Mouse (Mus musculus): ENCODE results near the gene Zdhhc17. TPM values are rescaled to one million over a fixed set of nuclear protein-coding genes. Genes with fewer than 3 reads are reported as not detected.

Zdhhc17 gene
- polyA plus RNA-seq, 1 experiment from 2014 or later, result 34.9 TPM

GRCm38 (mm10) chr10:111026106-111026505 lies 16.2 kb upstream of the Zdhhc17 start:
- H3K9me3 ChIP-seq, result no peaks in the 10 kb centered on the region
- no peaks in the 10 kb centered on the region for H3K4me1 ChIP-seq (replicated peaks)
- WGBS, result 77% methylated on average over 6 of the region's 6 CpGs
- no peak overlapping the region for H3K4me3 ChIP-seq (replicated peaks)
- no peaks in the 10 kb centered on the region for H3K27me3 ChIP-seq
- no peak overlapping the region for H3K27ac ChIP-seq
- H3K4me2 ChIP-seq, result no peak overlapping the region
- no peak overlapping the region for H3K9ac ChIP-seq (replicated peaks)
- no peak for ATAC-seq (ENCODE audit: insufficient number of reproducible peaks, insufficient read depth, low FRiP score, low TSS enrichment, low read depth)
- H3K36me3 ChIP-seq, result no peaks in the 10 kb centered on the region

GRCm38 (mm10) chr10:111024746-111025145 lies 14.8 kb upstream of the Zdhhc17 start:
- no peak overlapping the region for H3K4me3 ChIP-seq (replicated peaks)
- no peak overlapping the region for H3K9ac ChIP-seq (replicated peaks)
- H3K27me3 ChIP-seq, result no peaks in the 10 kb centered on the region
- no peaks in the 10 kb centered on the region for H3K9me3 ChIP-seq
- H3K27ac ChIP-seq, result no peak overlapping the region
- H3K36me3 ChIP-seq, result no peaks in the 10 kb centered on the region
- no peak for ATAC-seq (ENCODE audit: insufficient number of reproducible peaks, insufficient read depth, low FRiP score, low TSS enrichment, low read depth)
- no peaks in the 10 kb centered on the region for H3K4me1 ChIP-seq (replicated peaks)
- WGBS, result 76% methylated on average over 4 of the region's 4 CpGs
- H3K4me2 ChIP-seq, result no peak overlapping the region

GRCm38 (mm10) chr10:111014476-111014875 lies 4.5 kb upstream of the Zdhhc17 start:
- WGBS, result 86% methylated on average over 17 of the region's 17 CpGs
- no peak overlapping the region for H3K27ac ChIP-seq
- ATAC-seq (ENCODE audit: insufficient number of reproducible peaks, insufficient read depth, low FRiP score, low TSS enrichment, low read depth), result no peak
- H3K4me2 ChIP-seq, result no peak overlapping the region
- H3K27me3 ChIP-seq, result no peaks in the 10 kb centered on the region
- H3K9me3 ChIP-seq, result no peaks in the 10 kb centered on the region
- no peaks in the 10 kb centered on the region for H3K36me3 ChIP-seq
- H3K4me3 ChIP-seq (replicated peaks), result no peak overlapping the region
- H3K9ac ChIP-seq (replicated peaks), result no peak overlapping the region
- no peaks in the 10 kb centered on the region for H3K4me1 ChIP-seq (replicated peaks)

- no peak overlapping the region for H3K27ac ChIP-seq
- peaks cover 4% of the 10 kb centered on the region for H3K4me1 ChIP-seq (replicated peaks)
- no peak overlapping the region for H3K9ac ChIP-seq (replicated peaks)
- no peak for ATAC-seq (ENCODE audit: insufficient number of reproducible peaks, insufficient read depth, low FRiP score, low TSS enrichment, low read depth)
- H3K27me3 ChIP-seq, result no peaks in the 10 kb centered on the region
- no peaks in the 10 kb centered on the region for H3K36me3 ChIP-seq
- no peak overlapping the region for H3K4me2 ChIP-seq
- 97% methylated on average over 3 of the region's 3 CpGs for WGBS
- H3K4me3 ChIP-seq (replicated peaks), result no peak overlapping the region
- no peaks in the 10 kb centered on the region for H3K9me3 ChIP-seq
Observed at GRCm38 (mm10) chr10:111013265-111013664, 3.3 kb upstream of the Zdhhc17 start.

- Histone ChIP-seq H3K9ac (replicated peaks) (no peak overlapping the region), H3K4me1 (replicated peaks) (peaks cover 11% of the 10 kb centered on the region), H3K27me3 (no peaks in the 10 kb centered on the region), H3K27ac (no peak overlapping the region), H3K4me2 (no peak overlapping the region), H3K9me3 (no peaks in the 10 kb centered on the region), H3K4me3 (replicated peaks) (no peak overlapping the region), H3K36me3 (no peaks in the 10 kb centered on the region)
- ATAC-seq (ENCODE audit: insufficient number of reproducible peaks, insufficient read depth, low FRiP score, low TSS enrichment, low read depth), result no peak
- 81% methylated on average over 5 of the region's 5 CpGs for WGBS
Observed at GRCm38 (mm10) chr10:111012496-111013038, 2.6 kb upstream of the Zdhhc17 start.

GRCm38 (mm10) chr10:111011226-111011765 lies 1.4 kb upstream of the Zdhhc17 start:
- 3% methylated on average over 14 of the region's 14 CpGs for WGBS

GRCm38 (mm10) chr10:111010480-111011225 lies 713 bp upstream of the Zdhhc17 start:
- ATAC-seq (ENCODE audit: insufficient number of reproducible peaks, insufficient read depth, low FRiP score, low TSS enrichment, low read depth), result no peak
- under 1% methylated on average over 19 of the region's 19 CpGs for WGBS
- no peaks in the 10 kb centered on the region for H3K36me3 ChIP-seq
- peak overlapping the region; percentile 80 for H3K4me3 ChIP-seq (replicated peaks)
- peak overlapping the region; percentile 99 for H3K27ac ChIP-seq
- peaks cover 13% of the 10 kb centered on the region for H3K4me1 ChIP-seq (replicated peaks)
- peak overlapping the region; percentile 97 for H3K9ac ChIP-seq (replicated peaks)
- H3K27me3 ChIP-seq, result no peaks in the 10 kb centered on the region
- H3K4me2 ChIP-seq, result peak overlapping the region; percentile 80
- no peaks in the 10 kb centered on the region for H3K9me3 ChIP-seq

More at GRCm38 (mm10) chr10:111011226-111011765, 1.4 kb upstream of the Zdhhc17 start:
- Histone ChIP-seq H3K4me3 (replicated peaks) (peak overlapping the region; percentile 80), H3K27ac (peak overlapping the region; percentile 99), H3K4me1 (replicated peaks) (peaks cover 11% of the 10 kb centered on the region), H3K4me2 (peak overlapping the region; percentile 80), H3K9ac (replicated peaks) (peak overlapping the region; percentile 97), H3K27me3 (no peaks in the 10 kb centered on the region), H3K36me3 (no peaks in the 10 kb centered on the region), H3K9me3 (no peaks in the 10 kb centered on the region)
- ATAC-seq (ENCODE audit: insufficient number of reproducible peaks, insufficient read depth, low FRiP score, low TSS enrichment, low read depth), result no peak

GRCm38 (mm10) chr10:111009113-111009640 lies 763 bp downstream of the Zdhhc17 start:
- H3K4me2 ChIP-seq, result peak overlapping the region; percentile 80
- H3K27ac ChIP-seq, result peak overlapping the region; percentile 99
- ATAC-seq (ENCODE audit: insufficient number of reproducible peaks, insufficient read depth, low FRiP score, low TSS enrichment, low read depth), result no peak
- under 1% methylated on average over 28 of the region's 28 CpGs for WGBS
- no peaks in the 10 kb centered on the region for H3K9me3 ChIP-seq
- H3K4me3 ChIP-seq (replicated peaks), result peak overlapping the region; percentile 80
- no peaks in the 10 kb centered on the region for H3K27me3 ChIP-seq
- no peaks in the 10 kb centered on the region for H3K36me3 ChIP-seq
- peak overlapping the region; percentile 97 for H3K9ac ChIP-seq (replicated peaks)
- H3K4me1 ChIP-seq (replicated peaks), result peaks cover 14% of the 10 kb centered on the region

GRCm38 (mm10) chr10:111007687-111008086 lies 2.3 kb downstream of the Zdhhc17 start:
- Histone ChIP-seq H3K4me2 (peak overlapping the region; percentile 80; the same call in 1 of the 2 replicates), H3K27me3 (no peaks in the 10 kb centered on the region), H3K36me3 (no peaks in the 10 kb centered on the region), H3K9me3 (no peaks in the 10 kb centered on the region), H3K27ac (no peak overlapping the region), H3K4me1 (replicated peaks) (peaks cover 14% of the 10 kb centered on the region), H3K9ac (replicated peaks) (no peak overlapping the region), H3K4me3 (replicated peaks) (no peak overlapping the region)
- 80% methylated on average over 4 of the region's 4 CpGs for WGBS
- no peak for ATAC-seq (ENCODE audit: insufficient number of reproducible peaks, insufficient read depth, low FRiP score, low TSS enrichment, low read depth)

- Histone ChIP-seq H3K36me3 (no peaks in the 10 kb centered on the region), H3K27ac (no peak overlapping the region), H3K4me3 (replicated peaks) (no peak overlapping the region), H3K27me3 (no peaks in the 10 kb centered on the region), H3K4me1 (replicated peaks) (peaks cover 14% of the 10 kb centered on the region), H3K4me2 (no peak overlapping the region), H3K9me3 (no peaks in the 10 kb centered on the region), H3K9ac (replicated peaks) (no peak overlapping the region)
- ATAC-seq (ENCODE audit: insufficient number of reproducible peaks, insufficient read depth, low FRiP score, low TSS enrichment, low read depth), result no peak
- WGBS, result 64% methylated on average over 14 of the region's 14 CpGs
Observed at GRCm38 (mm10) chr10:111005611-111006488, 4.1 kb downstream of the Zdhhc17 start.

GRCm38 (mm10) chr10:111004220-111004619 lies 5.7 kb downstream of the Zdhhc17 start:
- Histone ChIP-seq H3K27me3 (no peaks in the 10 kb centered on the region), H3K4me2 (no peak overlapping the region), H3K9me3 (no peaks in the 10 kb centered on the region), H3K4me1 (replicated peaks) (peaks cover 14% of the 10 kb centered on the region), H3K9ac (replicated peaks) (no peak overlapping the region), H3K4me3 (replicated peaks) (no peak overlapping the region), H3K36me3 (no peaks in the 10 kb centered on the region), H3K27ac (no peak overlapping the region)
- WGBS, result 91% methylated on average over 6 of the region's 6 CpGs
- ATAC-seq (ENCODE audit: insufficient number of reproducible peaks, insufficient read depth, low FRiP score, low TSS enrichment, low read depth), result no peak
